Mouse (Mus musculus): ENCODE data around the gene Nek1. TPM values are rescaled to one million over a fixed set of nuclear protein-coding genes. Genes with fewer than 3 reads are reported as not detected.

Gene Nek1
- polyA plus RNA-seq, 1 experiment, result 0.27 TPM

DNA sequence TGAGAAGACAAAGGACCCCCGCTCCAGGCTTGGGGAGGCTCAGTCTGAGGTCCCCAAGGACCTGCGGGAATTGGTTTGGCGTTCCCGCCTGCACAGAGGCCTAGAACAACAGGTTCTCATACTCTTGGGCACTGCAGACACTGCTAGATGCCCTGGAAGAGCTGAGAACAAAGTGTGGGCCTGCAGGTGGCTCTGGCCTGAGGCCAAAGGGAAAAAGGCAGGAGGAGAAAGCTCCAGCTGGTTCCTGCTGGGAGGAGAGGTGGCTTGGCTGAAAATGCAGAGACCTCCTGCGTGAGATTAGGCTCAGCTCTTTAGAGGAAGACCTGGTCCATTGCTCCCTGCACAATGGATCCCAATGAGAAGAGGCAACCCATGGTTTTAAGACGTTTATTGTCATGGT is 148.9 kb downstream of the Nek1 start:
- no peaks in the 10 kb centered on the region for H3K27me3 ChIP-seq (replicated peaks)
- no peaks in the 10 kb centered on the region for H3K9me3 ChIP-seq
- H3K4me3 ChIP-seq (replicated peaks), result no peak overlapping the region
- H3K4me1 ChIP-seq, result no peaks in the 10 kb centered on the region
- H3K36me3 ChIP-seq (replicated peaks; ENCODE audit: low read length), result no peaks in the 10 kb centered on the region
- TF ChIP-seq GATA1 (IDR thresholded peaks at IDR 0.05; ENCODE audit: borderline replicate concordance, low read length), result no peak
- TF ChIP-seq FLI1 (IDR thresholded peaks at IDR 0.05; ENCODE audit: low read length), result no peak

DNA sequence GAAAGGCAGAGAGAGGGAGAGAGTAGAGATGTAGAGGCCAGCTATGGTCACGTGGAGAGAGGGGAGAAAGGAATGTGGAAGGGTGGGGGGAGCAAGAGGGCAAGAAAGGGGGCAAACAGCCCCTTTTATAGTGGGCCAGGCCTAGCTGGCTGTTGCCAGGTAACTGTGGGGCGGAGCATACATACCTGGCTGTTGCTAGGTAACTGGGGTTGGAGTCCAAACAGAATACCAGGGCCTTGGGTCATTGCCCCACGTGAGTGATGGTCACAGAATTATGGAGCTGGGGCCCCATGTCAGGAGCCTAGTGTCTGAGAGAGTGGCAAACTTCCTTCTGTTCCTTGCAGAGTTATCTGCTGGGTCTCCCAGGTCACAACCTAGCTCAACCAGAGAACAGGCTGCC is 149.3 kb downstream of the Nek1 start:
- H3K36me3 ChIP-seq (replicated peaks; ENCODE audit: low read length), result no peaks in the 10 kb centered on the region
- no peak for TF ChIP-seq FLI1 (IDR thresholded peaks at IDR 0.05; ENCODE audit: low read length)
- no peak for TF ChIP-seq GATA1 (IDR thresholded peaks at IDR 0.05; ENCODE audit: borderline replicate concordance, low read length)
- H3K9me3 ChIP-seq, result no peaks in the 10 kb centered on the region
- H3K4me3 ChIP-seq (replicated peaks), result no peak overlapping the region
- H3K4me1 ChIP-seq, result peaks cover 4% of the 10 kb centered on the region; the same call in 1 of the 2 replicates
- no peaks in the 10 kb centered on the region for H3K27me3 ChIP-seq (replicated peaks)

DNA sequence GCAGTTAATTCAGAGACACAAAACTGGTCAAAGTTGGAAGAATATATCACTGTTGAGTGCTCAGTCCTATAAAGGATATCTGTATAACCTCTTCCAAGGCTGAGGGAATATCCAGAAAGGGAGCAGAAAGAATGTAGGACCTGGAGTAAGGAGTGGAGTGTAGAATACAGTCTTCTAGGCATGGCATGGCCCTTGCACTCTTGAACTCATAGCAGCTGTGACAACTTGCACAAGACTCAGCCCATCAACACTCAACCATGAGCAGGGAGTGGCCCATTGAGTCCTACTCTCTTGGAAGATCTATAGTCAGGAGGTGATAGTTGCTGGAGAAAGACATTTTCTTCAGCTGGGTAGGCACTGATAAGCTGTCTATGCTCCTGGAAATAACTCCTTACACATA is 149.8 kb downstream of the Nek1 start:
- H3K36me3 ChIP-seq (replicated peaks; ENCODE audit: low read length), result no peaks in the 10 kb centered on the region
- H3K9me3 ChIP-seq, result no peaks in the 10 kb centered on the region
- H3K27me3 ChIP-seq (replicated peaks), result no peaks in the 10 kb centered on the region
- no peak for TF ChIP-seq FLI1 (IDR thresholded peaks at IDR 0.05; ENCODE audit: low read length)
- TF ChIP-seq GATA1 (IDR thresholded peaks at IDR 0.05; ENCODE audit: borderline replicate concordance, low read length), result no peak
- H3K4me1 ChIP-seq, result peaks cover 6% of the 10 kb centered on the region; the same call in 1 of the 2 replicates
- H3K4me3 ChIP-seq (replicated peaks), result no peak overlapping the region

DNA sequence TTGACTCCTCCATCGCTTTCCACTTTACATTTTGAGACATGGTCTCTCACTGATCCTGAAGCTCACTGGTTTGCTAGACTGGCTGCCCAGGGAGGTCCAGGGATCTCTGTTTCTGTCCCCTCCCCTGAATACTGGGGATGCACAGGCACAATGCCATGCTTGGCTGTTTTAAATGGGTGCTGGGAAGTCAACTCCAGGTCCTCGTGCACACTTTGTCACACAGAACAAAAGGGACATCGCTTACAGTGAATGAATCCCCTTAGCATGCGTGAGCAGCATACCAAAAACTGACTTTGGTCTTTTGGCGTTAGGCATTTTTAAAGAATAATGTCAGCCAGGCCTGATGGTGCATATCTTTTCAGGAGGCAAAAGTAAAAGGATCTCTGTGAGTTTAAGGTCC is 155.7 kb downstream of the Nek1 start:
- H3K36me3 ChIP-seq (replicated peaks; ENCODE audit: low read length), result no peaks in the 10 kb centered on the region
- H3K4me3 ChIP-seq (replicated peaks), result no peak overlapping the region
- no peak for TF ChIP-seq GATA1 (IDR thresholded peaks at IDR 0.05; ENCODE audit: borderline replicate concordance, low read length)
- TF ChIP-seq FLI1 (IDR thresholded peaks at IDR 0.05; ENCODE audit: low read length), result no peak
- H3K4me1 ChIP-seq, result peaks cover 6% of the 10 kb centered on the region; the same call in 1 of the 2 replicates
- no peaks in the 10 kb centered on the region for H3K9me3 ChIP-seq
- H3K27me3 ChIP-seq (replicated peaks), result no peaks in the 10 kb centered on the region

DNA sequence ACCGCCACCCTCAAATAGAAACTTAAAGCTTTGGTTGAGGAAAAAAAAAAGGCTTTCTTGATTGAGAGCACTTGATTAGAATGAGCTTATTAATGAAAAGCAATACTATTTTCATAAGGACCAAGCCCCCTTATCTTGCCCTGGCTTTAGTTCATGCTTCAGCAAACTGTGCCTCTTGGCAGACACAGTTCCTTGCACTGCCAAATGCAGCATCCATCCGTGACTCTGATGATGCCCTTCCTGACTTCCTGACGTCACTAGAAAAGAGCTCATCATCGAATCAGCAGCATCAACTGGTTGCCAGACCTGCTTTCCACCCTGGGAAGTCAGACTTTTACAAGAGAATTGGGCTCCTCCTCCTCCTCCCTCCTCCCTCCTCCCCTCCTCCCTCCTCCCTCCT is 157.6 kb downstream of the Nek1 start:
- H3K36me3 ChIP-seq (replicated peaks; ENCODE audit: low read length), result no peaks in the 10 kb centered on the region
- H3K4me3 ChIP-seq (replicated peaks), result no peak overlapping the region
- peaks cover 6% of the 10 kb centered on the region; the same call in 1 of the 2 replicates for H3K4me1 ChIP-seq
- TF ChIP-seq FLI1 (IDR thresholded peaks at IDR 0.05; ENCODE audit: low read length) (no peak), GATA1 (IDR thresholded peaks at IDR 0.05; ENCODE audit: borderline replicate concordance, low read length) (no peak)
- no peaks in the 10 kb centered on the region for H3K27me3 ChIP-seq (replicated peaks)
- no peaks in the 10 kb centered on the region for H3K9me3 ChIP-seq

DNA sequence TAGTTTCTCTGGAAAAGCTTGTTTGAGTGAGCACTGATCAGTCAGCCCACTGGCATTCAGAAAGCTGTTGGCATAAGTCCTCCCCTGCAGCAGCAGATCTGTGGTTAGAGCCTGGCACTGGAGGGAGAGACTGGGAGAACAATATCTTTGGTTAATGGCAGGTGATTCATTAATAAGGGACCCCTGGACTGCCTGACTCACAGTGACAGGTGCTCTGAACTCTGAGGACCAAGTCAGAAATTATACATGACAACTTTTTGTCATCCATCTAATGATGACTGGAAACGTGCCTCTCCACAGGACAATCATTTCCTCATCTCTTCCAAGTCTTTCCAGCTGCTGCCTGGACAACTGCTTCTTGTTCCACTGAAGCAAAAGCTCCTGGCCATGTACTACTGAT is 163.4 kb downstream of the Nek1 start:
- Histone ChIP-seq H3K4me3 (replicated peaks) (no peak overlapping the region), H3K4me1 (no peaks in the 10 kb centered on the region), H3K27me3 (replicated peaks) (no peaks in the 10 kb centered on the region), H3K36me3 (replicated peaks; ENCODE audit: low read length) (no peaks in the 10 kb centered on the region), H3K9me3 (no peaks in the 10 kb centered on the region)
- TF ChIP-seq FLI1 (IDR thresholded peaks at IDR 0.05; ENCODE audit: low read length), result no peak
- TF ChIP-seq GATA1 (IDR thresholded peaks at IDR 0.05; ENCODE audit: borderline replicate concordance, low read length), result no peak

DNA sequence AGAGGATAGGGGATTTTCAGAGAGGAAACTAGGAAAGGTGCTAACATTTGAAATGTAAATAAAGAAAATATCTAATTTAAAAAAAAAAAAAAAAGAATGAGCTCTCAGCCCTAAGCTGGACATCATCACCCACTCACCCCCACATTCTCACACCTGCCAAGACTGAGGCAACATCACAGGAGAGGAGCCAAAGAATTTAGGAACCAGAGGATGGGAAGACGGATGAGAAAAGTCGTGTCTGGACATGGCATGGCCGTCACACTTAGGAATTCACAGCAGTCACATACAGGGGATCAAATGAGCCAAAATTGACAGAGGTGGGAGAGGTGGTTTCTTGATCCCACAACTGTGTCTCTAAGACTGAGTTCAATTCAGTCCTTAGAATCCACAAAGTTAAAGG is 165.5 kb downstream of the Nek1 start:
- Histone ChIP-seq H3K4me1 (no peaks in the 10 kb centered on the region), H3K9me3 (no peaks in the 10 kb centered on the region), H3K4me3 (replicated peaks) (no peak overlapping the region), H3K27me3 (replicated peaks) (no peaks in the 10 kb centered on the region), H3K36me3 (replicated peaks; ENCODE audit: low read length) (no peaks in the 10 kb centered on the region)
- TF ChIP-seq GATA1 (IDR thresholded peaks at IDR 0.05; ENCODE audit: borderline replicate concordance, low read length) (no peak), FLI1 (IDR thresholded peaks at IDR 0.05; ENCODE audit: low read length) (no peak)

DNA sequence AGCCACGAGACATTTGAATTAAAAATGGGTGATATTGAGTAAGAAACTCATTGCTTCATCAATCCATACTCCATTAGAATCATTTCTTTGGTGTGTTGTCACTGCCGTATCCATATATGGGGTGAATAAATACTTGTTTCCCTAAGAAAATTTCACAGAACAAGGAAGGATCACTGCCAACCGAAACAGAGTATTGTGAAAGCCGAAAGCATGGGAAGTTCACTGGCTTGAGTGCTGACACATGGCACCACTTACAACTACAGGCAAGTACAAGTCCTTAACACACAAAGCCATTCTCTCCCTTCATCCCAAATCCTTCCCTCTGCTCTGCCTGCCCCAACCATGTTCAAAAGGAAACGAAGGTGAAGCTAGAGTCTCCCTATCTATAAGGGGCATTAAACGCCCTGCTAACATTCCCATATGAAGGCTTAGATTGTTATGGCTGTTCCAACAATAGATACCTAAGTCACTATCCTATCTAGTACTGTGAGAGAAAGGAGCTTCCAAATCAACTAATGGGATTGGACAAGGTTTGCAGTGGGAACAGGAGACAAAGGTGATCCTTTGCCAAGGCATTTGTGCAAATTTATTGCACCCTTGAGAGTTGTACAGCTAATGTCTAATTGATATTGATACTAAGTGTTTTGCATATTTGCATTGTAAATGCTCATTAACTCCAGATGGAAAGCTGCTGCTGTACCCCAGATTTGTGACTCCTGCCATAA is 168.6 kb downstream of the Nek1 start:
- H3K4me1 ChIP-seq, result no peaks in the 10 kb centered on the region
- no peaks in the 10 kb centered on the region for H3K36me3 ChIP-seq (replicated peaks; ENCODE audit: low read length)
- H3K9me3 ChIP-seq, result peaks cover 3% of the 10 kb centered on the region; the same call in 1 of the 2 replicates
- no peaks in the 10 kb centered on the region for H3K27me3 ChIP-seq (replicated peaks)
- no peak overlapping the region for H3K4me3 ChIP-seq (replicated peaks)
- TF ChIP-seq GATA1 (IDR thresholded peaks at IDR 0.05; ENCODE audit: borderline replicate concordance, low read length) (no peak), FLI1 (IDR thresholded peaks at IDR 0.05; ENCODE audit: low read length) (no peak)

DNA sequence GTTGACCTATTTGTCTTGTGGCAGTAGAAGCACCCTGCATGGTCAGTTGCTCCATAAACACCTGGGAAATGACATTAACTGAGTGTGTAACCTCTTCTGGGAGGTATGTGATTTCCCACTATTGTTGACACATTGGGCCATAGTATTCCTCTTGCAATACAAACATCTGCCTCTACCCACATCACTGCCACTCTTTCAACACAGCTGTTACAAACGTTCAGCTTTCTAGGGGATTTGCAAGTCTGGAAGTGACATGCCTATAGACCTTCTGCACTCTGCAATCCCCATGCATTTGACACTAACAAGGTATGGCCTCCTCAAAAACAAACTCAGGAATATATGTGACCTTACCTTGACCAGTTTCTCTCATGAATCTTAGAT is 169.2 kb downstream of the Nek1 start:
- Histone ChIP-seq H3K36me3 (replicated peaks; ENCODE audit: low read length) (no peaks in the 10 kb centered on the region), H3K4me1 (no peaks in the 10 kb centered on the region), H3K9me3 (peaks cover 3% of the 10 kb centered on the region; the same call in 1 of the 2 replicates), H3K27me3 (replicated peaks) (no peaks in the 10 kb centered on the region), H3K4me3 (replicated peaks) (no peak overlapping the region)
- TF ChIP-seq GATA1 (IDR thresholded peaks at IDR 0.05; ENCODE audit: borderline replicate concordance, low read length), result no peak
- no peak for TF ChIP-seq FLI1 (IDR thresholded peaks at IDR 0.05; ENCODE audit: low read length)

DNA sequence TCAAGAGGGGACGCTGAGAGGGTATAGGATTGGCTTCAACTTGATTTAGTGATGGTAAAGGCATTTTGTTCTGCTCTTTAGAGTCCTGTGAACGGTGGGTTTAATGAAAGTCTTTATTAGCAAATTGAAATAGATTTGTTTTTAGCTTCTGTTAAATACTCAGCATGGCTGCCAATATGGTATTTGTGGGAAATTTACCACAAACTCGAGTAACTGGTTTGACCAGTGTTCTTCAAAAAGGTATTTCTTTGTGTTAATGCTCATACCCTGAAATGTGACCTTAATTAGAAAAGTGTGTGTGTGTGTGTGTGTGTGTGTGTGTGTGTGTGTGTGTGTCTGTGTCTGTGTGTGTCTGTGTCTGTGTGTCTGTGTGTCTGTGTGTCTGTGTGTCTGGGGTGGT is 178.6 kb downstream of the Nek1 start:
- TF ChIP-seq GATA1 (IDR thresholded peaks at IDR 0.05; ENCODE audit: borderline replicate concordance, low read length) (no peak), FLI1 (IDR thresholded peaks at IDR 0.05; ENCODE audit: low read length) (no peak)
- Histone ChIP-seq H3K9me3 (0 out of 2 replicates have a peak, but pooled peaks cover 4% of the 10 kb centered on the region), H3K4me1 (no peaks in the 10 kb centered on the region), H3K27me3 (replicated peaks) (no peaks in the 10 kb centered on the region), H3K36me3 (replicated peaks; ENCODE audit: low read length) (no peaks in the 10 kb centered on the region), H3K4me3 (replicated peaks) (no peak overlapping the region)

Measured in megakaryocyte, embryonic 14.5 days (primary cell).